Mouse (Mus musculus): Measurements from ENCODE around the gene Ldhc.
A peak's percentile ranks its signal among the peaks of the same experiment; 100 is the strongest.
"Not testable (repeated sequence)": the region's sequence is repeated elsewhere in the genome, so short reads cannot be mapped to it uniquely, and the experiment has no call there.

The Ldhc gene

DNA sequence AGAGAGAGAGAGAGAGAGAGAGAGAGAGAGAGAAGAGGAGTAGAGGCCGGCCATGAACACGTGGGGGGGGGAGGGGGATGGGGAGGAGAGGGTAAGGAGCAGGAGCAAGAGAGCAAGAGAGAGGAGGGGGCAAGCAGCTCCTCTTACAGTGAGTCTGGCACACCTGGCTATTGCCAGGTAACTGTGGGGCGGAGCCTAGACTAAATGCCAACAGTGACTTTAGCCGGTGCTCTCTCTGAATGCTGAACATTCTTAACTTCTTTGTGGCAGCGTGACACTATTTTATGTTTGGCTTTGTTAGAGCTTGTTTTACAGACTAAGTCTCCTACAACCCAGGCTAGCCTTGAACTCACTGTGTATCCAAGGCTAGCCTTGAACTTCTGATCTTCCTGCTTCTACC is 18.7 kb upstream of the Ldhc start:
- DNase-seq (ENCODE audit: low read depth) = no peak

DNA sequence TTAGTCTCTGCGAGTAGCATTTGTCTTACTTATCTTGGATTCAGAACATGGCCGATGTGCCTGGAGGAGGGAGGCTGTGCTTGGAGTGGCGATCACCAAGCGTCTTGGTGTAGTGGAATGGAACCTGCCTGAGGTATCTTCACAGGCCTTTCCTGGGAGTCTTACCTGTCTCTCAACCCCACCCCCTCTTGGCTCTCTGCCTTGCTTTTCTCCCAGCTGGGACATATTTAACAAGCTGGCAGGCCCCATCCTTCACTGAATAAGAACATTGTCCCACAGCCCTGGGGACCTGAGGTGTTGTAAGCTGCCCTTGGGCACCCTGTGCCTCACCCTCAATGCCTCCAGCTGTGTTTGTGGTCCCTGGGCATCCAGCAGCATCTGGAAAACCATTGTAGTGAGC is 17.4 kb upstream of the Ldhc start:
- DNase-seq (ENCODE audit: low read depth) = no peak

DNA sequence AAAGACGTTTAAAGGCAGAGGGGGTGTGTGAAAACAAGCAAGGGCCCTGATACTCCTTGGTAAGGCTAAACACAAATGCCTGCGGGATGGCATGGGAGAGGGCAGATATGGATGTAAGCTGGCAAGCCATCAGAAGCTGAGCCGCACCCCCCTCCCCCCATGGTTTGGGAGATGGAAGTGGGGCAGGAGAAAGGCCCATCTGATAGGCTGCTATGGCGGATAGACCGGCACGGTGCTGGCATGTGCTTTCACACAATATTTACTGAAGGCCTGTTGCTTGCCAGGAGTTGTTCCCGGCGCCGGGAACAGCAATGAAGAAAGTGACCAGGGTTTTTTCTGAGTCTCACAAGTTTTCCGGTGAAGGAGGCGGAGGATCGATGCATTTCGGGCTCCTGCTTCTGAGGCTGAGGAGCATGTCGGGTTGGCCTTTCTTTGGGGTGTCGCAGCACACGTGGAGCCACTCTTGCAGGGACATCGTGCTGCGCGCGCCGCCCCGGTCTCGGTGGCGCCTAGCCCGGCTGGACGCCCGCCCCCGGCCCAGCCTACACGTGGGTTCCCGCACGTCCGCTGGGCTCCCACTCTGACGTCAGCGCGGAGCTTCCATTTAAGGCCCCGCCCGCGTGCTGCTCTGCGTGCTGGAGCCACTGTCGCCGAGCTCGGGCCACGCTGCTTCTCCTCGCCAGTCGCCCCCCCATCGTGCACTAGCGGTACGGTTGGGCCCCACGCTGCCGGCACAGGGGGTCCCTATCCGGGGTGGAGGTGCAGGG is 15.6 kb upstream of the Ldhc start:
- peak; percentile 70 for DNase-seq (ENCODE audit: low read depth)

DNA sequence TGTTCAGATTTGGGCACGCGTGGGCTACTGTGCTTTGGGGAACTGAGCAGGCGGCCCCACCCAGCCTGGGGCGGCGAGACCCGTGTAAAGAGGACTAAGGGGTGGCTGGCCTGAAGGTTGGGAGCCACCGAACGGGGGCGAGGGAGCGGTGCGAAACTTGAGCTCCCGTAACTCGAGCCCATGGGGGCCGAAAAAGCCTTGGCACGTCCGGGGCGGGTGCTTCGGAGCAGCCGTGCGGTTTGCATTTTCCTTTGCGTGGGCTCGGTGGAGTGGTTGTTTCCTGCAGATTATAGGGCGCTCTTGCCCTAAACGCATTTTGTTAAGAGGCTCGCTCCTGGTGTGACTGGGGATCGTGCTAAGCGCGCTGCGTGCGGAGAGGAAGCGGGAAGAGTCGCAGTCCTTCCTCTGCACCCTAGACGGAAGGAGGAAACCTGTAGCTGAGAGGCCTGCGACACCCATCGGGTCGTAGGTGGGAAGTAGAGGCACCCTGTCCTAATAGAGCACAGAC is 15.0 kb upstream of the Ldhc start:
- DNase-seq (ENCODE audit: low read depth) = no peak

DNA sequence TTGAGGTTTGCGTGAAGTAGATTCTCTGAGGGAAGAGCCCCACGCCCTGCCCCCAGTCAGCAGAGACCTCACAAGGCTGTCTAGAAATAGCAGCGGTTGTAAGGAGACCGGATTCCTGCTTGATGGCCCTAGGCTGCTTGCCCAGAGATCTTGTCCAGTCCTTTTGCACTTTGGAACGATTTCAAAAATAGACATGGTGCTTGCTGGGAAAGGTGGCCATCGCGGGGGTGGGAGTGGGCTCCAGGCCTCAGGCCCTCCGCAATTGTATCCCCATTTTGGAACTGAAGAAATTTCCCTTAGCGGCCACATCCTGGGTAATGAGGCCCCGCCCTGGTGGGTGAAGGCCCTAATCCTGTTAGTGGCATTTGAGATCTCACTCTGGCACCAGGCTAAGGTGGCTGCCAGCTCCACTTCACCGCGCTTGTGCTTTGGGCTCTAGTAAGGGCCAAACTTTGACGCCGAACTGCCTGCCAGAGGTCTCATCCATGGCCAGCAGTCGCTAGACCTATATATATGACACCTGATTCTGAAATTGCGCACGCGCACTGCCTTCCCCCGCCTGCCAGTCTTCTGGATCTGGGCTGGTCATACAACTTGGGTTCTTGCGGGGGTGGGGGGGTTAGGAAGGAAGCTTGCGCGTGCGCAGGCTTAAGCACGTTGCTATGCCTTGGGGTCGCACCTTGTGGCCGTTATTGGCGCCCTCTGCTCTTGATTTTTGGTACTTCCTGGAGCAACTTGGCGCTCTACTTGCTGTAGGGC is 14.3 kb upstream of the Ldhc start:
- DNase-seq (ENCODE audit: low read depth) = peak; percentile 62

DNA sequence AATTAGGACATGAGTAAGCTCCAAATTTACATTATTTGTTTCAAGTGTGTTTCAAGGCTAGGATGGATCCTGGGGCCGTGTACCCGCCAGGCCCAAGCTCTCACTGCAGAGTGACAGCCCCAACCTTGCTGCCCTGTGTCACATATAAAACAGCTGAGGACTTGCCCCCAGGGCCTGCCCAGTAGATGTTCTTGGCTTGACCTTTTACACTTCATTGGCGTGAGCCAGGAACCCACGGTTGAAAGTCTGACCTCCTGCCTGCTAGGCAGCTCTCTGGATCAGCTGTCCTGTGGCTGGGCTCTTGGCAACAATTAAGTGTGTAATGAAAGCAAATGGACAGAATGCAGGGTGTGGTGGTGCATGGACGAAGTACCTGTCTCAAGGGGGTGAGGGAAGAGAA is 11.7 kb upstream of the Ldhc start:
- no peak for DNase-seq (ENCODE audit: low read depth)

DNA sequence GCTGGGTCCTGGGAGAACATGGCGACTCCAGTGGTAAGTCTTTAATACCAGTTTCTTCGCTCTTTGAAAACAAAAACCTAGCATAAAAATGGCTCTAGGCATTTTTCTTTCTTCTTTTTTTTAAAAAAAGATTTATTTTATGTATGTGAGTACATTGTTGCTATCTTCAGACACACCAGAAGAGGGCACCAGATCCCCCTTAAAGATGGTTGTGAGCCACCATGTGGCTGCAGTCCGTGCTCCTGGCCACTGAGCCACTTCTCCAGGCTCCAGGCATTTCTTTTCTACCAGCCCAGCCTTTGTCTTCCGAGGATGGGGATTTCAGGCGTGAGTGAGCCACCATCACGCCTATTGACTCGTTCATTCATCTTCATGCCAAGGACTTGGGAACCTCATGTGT is 10.0 kb upstream of the Ldhc start:
- no peak for DNase-seq (ENCODE audit: low read depth)

DNA sequence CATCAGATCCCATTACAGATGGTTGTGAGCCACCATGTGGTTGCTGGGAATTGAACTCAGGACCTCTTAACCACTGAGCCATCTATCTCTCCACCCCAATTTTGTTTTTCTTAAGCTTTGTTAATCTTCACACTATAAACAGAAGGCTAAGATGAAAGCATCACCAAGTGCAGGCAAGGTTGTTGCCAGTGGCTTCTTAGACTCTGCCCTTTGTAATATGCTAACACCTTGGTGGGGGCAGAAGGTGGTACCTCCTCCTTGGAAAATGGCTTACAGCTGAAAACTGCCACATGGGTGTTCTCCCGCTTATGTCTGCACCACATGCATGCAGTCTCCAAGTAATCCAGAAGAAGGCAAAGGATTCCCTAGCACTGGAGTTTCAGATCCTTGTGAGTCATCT is 8.3 kb upstream of the Ldhc start:
- DNase-seq (ENCODE audit: low read depth) = no peak

DNA sequence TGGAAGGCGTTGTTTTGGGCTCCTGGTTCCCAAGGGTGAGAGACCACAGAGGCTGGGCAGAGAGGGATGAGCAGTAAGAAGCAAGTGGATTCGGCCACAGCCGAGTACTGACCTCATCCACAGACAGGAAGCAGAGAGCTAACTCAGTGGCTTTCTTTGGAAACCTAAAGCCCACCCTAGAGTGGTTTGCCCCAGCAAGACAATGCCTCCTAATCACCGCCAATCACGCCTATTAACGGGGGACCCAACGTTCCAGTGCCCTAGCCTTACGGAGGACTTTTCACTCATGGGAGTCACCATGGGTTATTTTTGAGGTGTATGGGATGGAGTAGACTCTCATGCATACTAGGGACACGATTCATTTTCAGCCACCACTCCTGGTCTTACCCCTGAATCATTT is 7.6 kb upstream of the Ldhc start:
- no peak for DNase-seq (ENCODE audit: low read depth)

DNA sequence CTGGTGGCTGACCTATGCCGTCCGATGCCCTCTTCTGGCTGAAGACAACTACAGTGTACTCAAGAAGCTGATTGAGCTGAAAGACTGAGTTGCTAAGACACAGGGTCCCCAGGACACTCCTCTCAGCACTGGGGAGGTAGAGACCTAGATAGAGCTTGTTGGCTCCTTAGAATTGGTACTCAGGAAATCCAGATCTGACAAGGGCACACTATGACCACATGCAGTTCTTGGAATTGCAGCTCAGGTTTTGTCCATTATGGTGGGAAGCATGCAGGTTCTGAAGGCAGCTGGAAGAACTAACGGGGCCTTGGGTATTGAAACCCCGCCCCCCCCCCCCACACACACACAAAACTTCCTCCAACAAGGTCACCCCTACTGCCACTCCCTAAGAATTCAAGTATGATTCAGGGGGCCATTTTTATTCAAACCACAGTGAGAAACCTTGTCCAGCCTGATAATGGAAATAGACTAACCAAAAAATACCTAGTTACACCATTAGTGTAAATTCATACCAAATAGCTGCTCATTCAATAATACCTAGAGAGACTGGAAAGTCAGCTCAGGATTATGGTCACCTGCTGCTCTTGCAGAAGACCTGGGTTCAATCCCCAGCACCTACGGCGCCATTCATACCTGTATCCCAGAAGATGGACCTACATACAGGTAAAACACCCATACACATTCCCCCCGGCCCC is 5.0 kb upstream of the Ldhc start:
- no peak for DNase-seq (ENCODE audit: low read depth)

DNA sequence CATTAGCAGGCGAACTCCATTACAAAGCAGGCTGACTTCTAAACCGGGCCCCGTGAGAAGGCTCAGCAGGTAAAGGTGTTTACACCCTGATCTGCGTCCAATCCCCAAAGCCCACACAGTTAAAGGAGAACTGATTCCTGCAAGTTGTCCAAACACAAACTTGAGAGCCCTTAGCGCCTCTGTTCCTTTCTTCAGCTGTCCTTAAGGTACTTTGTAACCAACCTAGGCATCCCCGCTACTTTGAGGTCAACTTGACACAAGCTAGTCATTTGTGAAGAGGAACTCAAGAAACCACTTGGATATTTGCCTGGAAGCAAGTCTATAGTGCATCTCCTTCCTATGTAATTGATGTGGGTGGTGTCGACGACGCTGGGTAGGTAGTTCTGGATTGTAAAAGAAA is 3.6 kb upstream of the Ldhc start:
- DNase-seq (ENCODE audit: low read depth) = no peak

DNA sequence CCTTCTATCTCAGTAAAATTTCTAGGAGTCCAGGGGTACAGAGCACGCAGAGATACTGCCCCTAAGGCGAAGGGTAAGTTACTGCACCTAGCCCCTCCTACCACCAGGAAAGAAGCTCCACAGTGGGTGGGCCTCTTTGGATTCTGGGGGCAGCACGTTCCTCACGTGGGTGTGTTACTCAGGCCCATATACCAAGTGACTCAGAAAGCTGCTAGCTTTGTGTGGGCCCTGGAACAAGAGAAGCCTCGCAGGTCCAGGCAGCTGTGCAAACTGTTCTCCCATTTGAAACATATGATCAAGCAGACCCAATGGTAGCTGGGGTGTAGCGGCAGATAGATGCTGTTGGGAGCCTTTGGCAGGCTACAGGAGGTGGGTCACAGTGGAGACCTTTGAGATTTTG is 2.0 kb upstream of the Ldhc start:
- DNase-seq (ENCODE audit: low read depth) = no peak

DNA sequence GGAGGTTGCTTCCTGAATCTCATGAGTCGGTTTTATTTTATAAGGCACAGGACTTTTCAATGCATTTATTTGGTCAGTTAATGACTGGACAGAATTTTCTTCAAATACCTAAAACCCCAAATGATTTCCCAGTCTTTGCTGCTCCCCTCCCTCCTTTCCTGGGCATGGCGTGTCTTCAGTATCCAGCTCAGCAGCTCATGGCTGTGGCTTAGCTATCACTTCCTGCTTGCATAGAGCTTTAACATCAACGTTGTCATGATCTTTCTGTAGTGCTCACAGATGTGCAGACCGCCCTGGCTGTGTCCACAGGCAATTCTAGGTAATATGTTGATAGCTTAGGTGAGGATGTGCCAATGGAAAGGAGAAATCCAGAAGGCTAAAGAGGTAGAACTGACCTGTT is 11.0 kb downstream of the Ldhc start:
- no peak for DNase-seq (ENCODE audit: low read depth)

DNA sequence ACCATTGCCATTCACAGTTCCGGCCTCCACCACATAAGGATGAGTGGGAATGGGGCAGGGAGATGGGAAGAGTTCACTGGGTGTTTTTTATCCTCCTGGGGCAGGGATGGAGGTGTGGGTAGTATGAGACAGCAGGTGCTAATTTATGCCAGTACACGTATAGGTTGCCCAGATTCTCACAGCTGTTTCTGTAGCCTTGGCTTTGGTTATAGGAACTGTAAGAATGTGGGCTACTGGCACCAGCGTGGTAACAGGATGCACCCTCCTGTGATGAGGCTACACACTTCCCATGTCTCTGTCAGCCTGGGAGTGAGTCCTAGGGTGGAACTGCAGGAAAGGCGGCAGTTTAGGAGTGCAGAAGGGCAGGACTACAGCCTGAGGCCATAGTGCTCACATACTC is 15.8 kb downstream of the Ldhc start:
- DNase-seq (ENCODE audit: low read depth) = no peak

DNA sequence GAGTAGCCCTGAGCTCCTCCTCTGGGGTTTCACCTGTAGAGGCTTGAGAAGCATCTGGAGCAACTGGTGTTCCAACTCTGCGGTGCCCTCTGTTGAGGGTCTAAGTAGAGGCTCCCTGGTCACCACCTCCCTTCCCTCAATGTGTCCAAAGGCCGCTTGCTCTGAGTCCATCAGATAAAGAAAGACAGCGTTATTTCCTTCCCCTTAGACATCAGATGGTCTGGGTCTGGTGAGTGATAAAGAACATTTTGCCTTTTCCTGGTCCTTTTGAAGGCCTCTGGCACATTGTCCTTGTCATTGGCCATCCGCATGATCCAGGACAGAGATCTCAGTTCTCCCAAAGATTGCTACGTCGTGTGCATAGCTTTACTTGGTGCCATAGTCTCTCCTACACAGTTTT is 16.3 kb downstream of the Ldhc start:
- no peak for DNase-seq (ENCODE audit: low read depth)

DNA sequence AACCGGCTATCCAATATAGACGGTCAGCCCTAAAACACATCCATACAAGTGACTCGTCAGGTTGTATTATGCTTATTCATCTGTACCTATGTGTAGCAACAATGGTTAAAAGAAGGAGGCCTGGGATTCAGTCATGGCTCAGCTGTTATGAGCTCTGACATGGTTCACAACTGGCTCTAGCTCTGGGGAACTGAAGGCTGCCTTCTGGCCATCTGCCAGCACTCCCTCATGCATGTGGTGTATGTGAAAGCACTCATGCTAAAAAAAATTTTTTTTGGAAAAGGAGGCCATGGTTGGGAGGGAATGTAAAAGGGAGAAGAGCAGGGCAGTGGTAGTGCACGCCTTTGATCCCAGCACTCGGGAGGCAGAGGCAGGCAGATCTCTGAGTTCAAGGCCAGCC is 18.8 kb downstream of the Ldhc start:
- DNase-seq (ENCODE audit: low read depth) = no peak

DNA sequence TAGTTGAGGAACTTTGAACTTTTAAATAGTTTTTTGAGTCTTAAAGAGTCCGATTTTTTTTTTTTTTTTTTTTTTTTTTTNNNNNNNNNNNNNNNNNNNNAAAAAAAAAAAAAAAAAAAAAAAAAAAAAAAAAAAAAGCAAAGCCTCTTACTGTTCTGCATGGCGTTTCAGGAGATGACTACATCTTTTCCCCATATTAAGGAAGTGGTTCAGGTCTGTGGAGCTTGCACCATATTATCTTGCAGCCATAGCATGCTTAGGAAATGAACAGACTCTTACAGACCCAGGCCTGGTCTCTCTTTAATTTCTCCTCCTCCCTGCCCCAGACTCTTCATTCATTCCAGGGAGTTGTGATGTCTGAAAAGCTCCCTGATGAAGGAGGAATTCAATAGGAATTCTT is 20.0 kb downstream of the Ldhc start:
- no peak for DNase-seq (ENCODE audit: low read depth)

DNA sequence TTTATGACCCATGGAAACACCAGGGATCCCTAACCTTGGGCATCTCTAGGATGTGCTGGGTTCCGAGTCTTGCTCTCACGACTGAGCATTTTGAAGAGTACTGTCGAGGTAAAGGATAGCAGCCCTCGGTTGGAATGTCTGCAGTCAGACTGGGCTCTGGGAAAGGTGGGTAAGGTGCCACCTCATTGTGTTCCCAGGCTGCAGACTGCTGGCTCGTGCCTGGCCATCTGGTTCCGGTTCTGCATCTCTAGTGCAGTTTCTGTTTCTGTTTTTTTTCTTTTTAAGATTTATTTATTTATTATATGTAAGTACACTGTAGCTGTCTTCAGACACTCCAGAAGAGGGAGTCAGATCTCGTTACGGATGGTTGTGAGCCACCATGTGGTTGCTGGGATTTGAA is 20.9 kb downstream of the Ldhc start:
- DNase-seq (ENCODE audit: low read depth) = not testable (repeated sequence)

DNA sequence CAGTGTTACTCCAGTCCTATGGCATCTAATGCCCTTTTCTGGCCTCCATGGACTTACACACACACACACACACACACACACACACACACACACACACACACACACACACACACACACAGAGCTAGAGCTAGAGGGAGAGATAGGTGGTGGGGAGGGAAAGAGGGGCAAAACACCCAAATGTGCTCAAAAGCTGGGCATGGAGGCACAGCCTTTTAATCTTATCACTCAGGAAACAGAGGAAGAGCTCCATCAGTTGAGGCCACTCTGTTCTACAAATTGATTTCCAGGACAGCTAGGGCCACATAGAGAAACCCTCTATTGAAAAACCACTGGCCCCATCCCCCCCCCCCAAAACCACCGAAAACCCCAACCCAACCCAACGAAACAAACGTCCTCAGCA is 22.3 kb downstream of the Ldhc start:
- no peak for DNase-seq (ENCODE audit: low read depth)

DNA sequence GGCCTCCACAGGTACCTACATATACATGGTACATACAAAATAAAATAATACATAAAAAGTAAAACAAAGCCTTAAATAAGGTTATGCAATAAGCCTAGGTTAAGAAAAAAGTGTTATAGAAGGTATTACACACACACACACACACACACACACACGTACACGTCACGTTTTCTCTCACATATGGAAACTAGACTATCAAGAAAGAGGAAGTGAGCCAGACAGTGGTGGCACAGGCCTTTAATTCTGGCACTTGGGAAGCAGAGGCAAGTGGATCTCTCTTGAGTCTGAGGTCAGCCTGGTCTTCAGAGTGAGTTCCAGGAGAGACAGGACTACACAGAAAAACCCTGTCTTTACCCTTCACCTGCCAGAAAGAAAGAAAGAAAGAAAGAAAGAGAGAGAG is 34.5 kb downstream of the Ldhc start:
- no peak for DNase-seq (ENCODE audit: low read depth)

DNA sequence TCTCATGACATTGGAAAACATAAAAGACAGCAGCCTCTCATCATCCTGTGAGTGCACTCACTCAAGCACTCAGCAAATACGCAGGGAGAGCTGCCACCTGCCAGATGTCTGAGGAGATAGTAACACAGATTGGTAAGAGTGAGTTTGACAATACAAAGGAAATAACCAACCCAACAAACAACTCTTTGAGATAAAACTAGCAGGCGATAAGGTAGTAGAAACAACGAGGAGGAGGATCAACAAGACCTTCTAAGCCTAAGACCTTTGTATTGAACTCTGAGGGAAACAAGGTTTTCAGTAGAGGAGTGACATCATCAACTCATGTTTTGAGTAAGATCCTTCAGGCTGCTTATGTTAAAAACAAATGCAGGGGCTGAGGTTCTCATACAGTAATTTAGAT is 38.3 kb downstream of the Ldhc start:
- no peak for DNase-seq (ENCODE audit: low read depth)

DNA sequence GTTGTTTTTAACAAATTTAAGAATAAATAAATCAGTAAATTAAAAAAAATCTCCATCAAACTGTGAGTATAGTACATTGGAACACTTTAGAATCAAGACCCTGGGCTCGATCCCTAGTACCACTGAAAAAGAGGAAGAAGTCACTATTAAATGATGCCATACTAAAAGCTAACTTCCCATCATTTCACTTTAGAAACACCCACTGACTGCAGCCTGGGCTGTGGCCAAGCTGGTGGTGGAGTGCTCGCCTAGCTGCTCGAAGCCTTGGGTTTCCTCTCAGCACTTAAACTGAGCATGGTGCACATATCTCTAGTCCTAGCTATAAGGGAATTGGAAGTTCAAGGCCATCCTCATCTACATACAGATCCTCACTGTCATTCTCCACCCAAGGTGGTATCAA is 50.2 kb downstream of the Ldhc start:
- no peak for DNase-seq (ENCODE audit: low read depth)

DNA sequence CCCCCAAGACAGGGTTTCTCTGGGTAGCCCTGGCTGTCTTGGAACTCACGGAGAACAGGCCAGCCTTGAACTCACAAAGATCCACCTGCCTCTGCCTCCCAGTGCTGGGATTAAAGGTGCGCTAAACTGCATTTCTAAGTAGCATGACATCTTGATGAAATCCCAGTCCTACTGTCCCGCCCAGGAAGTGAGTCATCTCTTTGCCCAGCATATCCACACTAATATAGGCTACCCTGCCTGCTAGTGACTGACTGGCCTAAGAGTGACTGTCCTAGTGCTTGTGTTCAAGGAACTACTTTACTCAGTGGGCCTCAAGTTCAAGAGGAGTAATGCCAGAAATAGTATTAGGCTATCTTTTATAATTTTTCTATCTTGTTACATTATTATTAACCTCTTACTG is 55.4 kb downstream of the Ldhc start:
- no peak for DNase-seq (ENCODE audit: low read depth)

Data from c-Kit-positive CD71-positive TER-119-negative erythroid progenitor cells, embryonic 14.5 days (primary cell).